Mouse (Mus musculus): ENCODE data around the gene Erbb3. TPM values are rescaled to one million over a fixed set of nuclear protein-coding genes. Genes with fewer than 3 reads are reported as not detected.
A peak's percentile ranks its signal among the peaks of the same experiment; 100 is the strongest.
"Not testable (repeated sequence)": the region's sequence is repeated elsewhere in the genome, so short reads cannot be mapped to it uniquely, and the experiment has no call there.

Erbb3 gene
- polyA plus RNA-seq, 1 experiment from 2014 or later = 18.6 TPM

GRCm38 (mm10) chr10:128629746-128630145 lies 40.3 kb upstream of the Erbb3 start:
- WGBS = 82% methylated on average over 2 of the region's 2 CpGs
- no peak for ATAC-seq (ENCODE audit: low FRiP score, low TSS enrichment)
- TF ChIP-seq CTCF (IDR thresholded peaks at IDR 0.05; ENCODE audit: low read depth) (no peak), EP300 (optimal IDR thresholded peaks at IDR 0.05) (no peak)
- Histone ChIP-seq H3K27me3 (ENCODE audit: control insufficient read depth, insufficient read depth, low read length) (no peaks in the 10 kb centered on the region), H3K27ac (replicated peaks) (no peak overlapping the region), H3K9ac (ENCODE audit: low read length) (no peak overlapping the region), H3K4me1 (replicated peaks; ENCODE audit: control insufficient read depth, insufficient read depth) (peaks cover 4% of the 10 kb centered on the region; the same call in 1 of the 2 replicates), H3K4me2 (replicated peaks; ENCODE audit: low read depth) (no peak overlapping the region), H3K9me3 (ENCODE audit: control insufficient read depth, low read length) (no peaks in the 10 kb centered on the region), H3K36me3 (ENCODE audit: control insufficient read depth, insufficient read depth, low read length) (0 out of 2 replicates have a peak, but pooled peaks cover 2% of the 10 kb centered on the region), H3K4me3 (ENCODE audit: low read depth, low read length) (no peak overlapping the region)
- no peak for DNase-seq (ENCODE audit: low spot score)

GRCm38 (mm10) chr10:128627398-128628317 lies 38.2 kb upstream of the Erbb3 start:
- H3K4me3 ChIP-seq (ENCODE audit: low read depth, low read length) = no peak overlapping the region
- WGBS = 70% methylated on average over 10 of the region's 10 CpGs
- no peak overlapping the region for H3K4me2 ChIP-seq (replicated peaks; ENCODE audit: low read depth)
- H3K36me3 ChIP-seq (ENCODE audit: control insufficient read depth, insufficient read depth, low read length) = peaks cover 6% of the 10 kb centered on the region
- H3K27ac ChIP-seq (replicated peaks) = no peak overlapping the region
- H3K4me1 ChIP-seq (replicated peaks; ENCODE audit: control insufficient read depth, insufficient read depth) = peaks cover 4% of the 10 kb centered on the region; the same call in 1 of the 2 replicates
- H3K27me3 ChIP-seq (ENCODE audit: control insufficient read depth, insufficient read depth, low read length) = no peaks in the 10 kb centered on the region
- no peak overlapping the region for H3K9ac ChIP-seq (ENCODE audit: low read length)
- no peak for TF ChIP-seq EP300 (optimal IDR thresholded peaks at IDR 0.05)
- H3K9me3 ChIP-seq (ENCODE audit: control insufficient read depth, low read length) = no peaks in the 10 kb centered on the region
- ATAC-seq (ENCODE audit: low FRiP score, low TSS enrichment) = no peak
- DNase-seq (ENCODE audit: low spot score) = no peak

- H3K4me1 ChIP-seq (replicated peaks; ENCODE audit: control insufficient read depth, insufficient read depth) = peaks cover 4% of the 10 kb centered on the region; the same call in 1 of the 2 replicates
- peak; percentile 84 for DNase-seq (ENCODE audit: low spot score)
- ATAC-seq (ENCODE audit: low FRiP score, low TSS enrichment) = peak; percentile 98
- WGBS = under 1% methylated on average over 40 of the region's 40 CpGs
- TF ChIP-seq EP300 (optimal IDR thresholded peaks at IDR 0.05) (peak; percentile 90), CTCF (IDR thresholded peaks at IDR 0.05; ENCODE audit: low read depth) (peak; percentile 72)
- no peaks in the 10 kb centered on the region for H3K27me3 ChIP-seq (ENCODE audit: control insufficient read depth, insufficient read depth, low read length)
- no peaks in the 10 kb centered on the region for H3K9me3 ChIP-seq (ENCODE audit: control insufficient read depth, low read length)
- H3K9ac ChIP-seq (ENCODE audit: low read length) = peak within 1 kb of the TSS; percentile 88
- H3K27ac ChIP-seq (replicated peaks) = peak within 1 kb of the TSS; percentile 65
- H3K36me3 ChIP-seq (ENCODE audit: control insufficient read depth, insufficient read depth, low read length) = peaks cover 6% of the 10 kb centered on the region
- peak within 1 kb of the TSS; percentile 80 for H3K4me2 ChIP-seq (replicated peaks; ENCODE audit: low read depth)
- H3K4me3 ChIP-seq (ENCODE audit: low read depth, low read length) = peak within 1 kb of the TSS; percentile 70
These were observed 37.2 kb upstream of the Erbb3 start, which contains the start of gene Rps26 for GRCm38 (mm10) chr10:128626311-128627310. Gene Rps26, minus strand, starts transcription at chr10:128626747.

- Histone ChIP-seq H3K36me3 (ENCODE audit: control insufficient read depth, insufficient read depth, low read length) (peaks cover 6% of the 10 kb centered on the region), H3K4me2 (replicated peaks; ENCODE audit: low read depth) (peak overlapping the region; percentile 80), H3K4me1 (replicated peaks; ENCODE audit: control insufficient read depth, insufficient read depth) (peaks cover 4% of the 10 kb centered on the region; the same call in 1 of the 2 replicates), H3K9ac (ENCODE audit: low read length) (peak overlapping the region; percentile 88), H3K27ac (replicated peaks) (peak overlapping the region; percentile 65), H3K27me3 (ENCODE audit: control insufficient read depth, insufficient read depth, low read length) (no peaks in the 10 kb centered on the region), H3K9me3 (ENCODE audit: control insufficient read depth, low read length) (no peaks in the 10 kb centered on the region), H3K4me3 (ENCODE audit: low read depth, low read length) (peak overlapping the region; percentile 70)
- WGBS = 37% methylated on average over 7 of the region's 7 CpGs
- ATAC-seq (ENCODE audit: low FRiP score, low TSS enrichment) = no peak
- no peak for DNase-seq (ENCODE audit: low spot score)
- no peak for TF ChIP-seq EP300 (optimal IDR thresholded peaks at IDR 0.05)
These were observed 35.9 kb upstream of the Erbb3 start for GRCm38 (mm10) chr10:128625287-128625894.

GRCm38 (mm10) chr10:128623106-128623613 lies 33.7 kb upstream of the Erbb3 start:
- H3K27ac ChIP-seq (replicated peaks); ATAC-seq (ENCODE audit: low FRiP score, low TSS enrichment); DNase-seq (ENCODE audit: low spot score); H3K27me3 ChIP-seq (ENCODE audit: control insufficient read depth, insufficient read depth, low read length); H3K4me1 ChIP-seq (replicated peaks; ENCODE audit: control insufficient read depth, insufficient read depth); H3K9ac ChIP-seq (ENCODE audit: low read length); H3K36me3 ChIP-seq (ENCODE audit: control insufficient read depth, insufficient read depth, low read length); H3K9me3 ChIP-seq (ENCODE audit: control insufficient read depth, low read length); H3K4me3 ChIP-seq (ENCODE audit: low read depth, low read length); H3K4me2 ChIP-seq (replicated peaks; ENCODE audit: low read depth): not testable (repeated sequence)
- WGBS = 84% methylated on average over 4 of the region's 4 CpGs

Measured in stomach, postnatal 0 days (tissue).